Comparison of ENCODE assay signal across 7 mouse cellular contexts in the genomic region with DNA sequence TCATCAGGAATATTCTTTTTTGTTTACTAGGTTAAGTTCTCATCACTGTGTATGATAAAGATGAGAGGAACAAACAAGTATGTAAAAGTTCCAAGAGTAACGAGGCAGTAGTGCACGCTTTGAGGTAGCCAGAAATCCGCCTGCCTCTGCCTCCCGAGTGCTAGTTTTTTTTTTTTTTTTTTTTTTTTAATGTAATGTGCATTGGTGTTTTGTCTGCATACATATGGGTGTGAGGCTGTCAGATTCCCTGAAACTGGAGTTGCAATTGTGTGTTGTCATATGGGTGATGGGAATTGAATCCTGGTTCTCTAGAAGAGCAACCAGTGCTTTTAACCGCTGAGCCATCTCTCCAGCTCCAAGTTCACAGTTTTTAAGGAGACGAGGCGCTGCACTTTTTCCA. TPM values are rescaled to one million over a fixed set of nuclear protein-coding genes. Genes with fewer than 3 reads are reported as not detected.
A peak's percentile ranks its signal among the peaks of the same experiment; 100 is the strongest.
DNase-seq lines count a peak whose midpoint lies in the region; ATAC-seq and TF ChIP-seq lines count a peak whose summit lies in the region.

No protein-coding gene starts in this region.

- peaks cover 18% of the 10 kb centered on the region for H3K36me3 ChIP-seq in megakaryocyte, embryonic 14.5 days (replicated peaks; ENCODE audit: low read length)
- H3K36me3 ChIP-seq in forebrain, embryonic 12.5 days (replicated peaks) = peaks cover 3% of the 10 kb centered on the region; the same call in 1 of the 2 replicates
- no peaks in the 10 kb centered on the region; the same call in 1 of the 2 replicates for H3K36me3 ChIP-seq in limb, embryonic 14.5 days (ENCODE audit: control insufficient read depth, insufficient read depth, low read length)
- no peaks in the 10 kb centered on the region for H3K36me3 ChIP-seq in stomach, embryonic 15.5 days

- peak overlapping the region; percentile 73 for H3K27ac ChIP-seq in forebrain, embryonic 12.5 days
- H3K27ac ChIP-seq in limb, embryonic 14.5 days (replicated peaks; ENCODE audit: low read depth, low read length) = peak overlapping the region; percentile 86
- H3K27ac ChIP-seq in stomach, embryonic 15.5 days = peak overlapping the region; percentile 68; the same call in 1 of the 2 replicates

- TF ChIP-seq POLR2A in limb, embryonic 14.5 days (IDR thresholded peaks at IDR 0.05; ENCODE audit: borderline replicate concordance, extremely low read depth, insufficient read depth, insufficient read length) = no peak

- 62% methylated on average over 7 of the region's 7 CpGs for WGBS in forebrain, embryonic 12.5 days
- 63% methylated on average over 7 of the region's 7 CpGs for WGBS in limb, embryonic 14.5 days
- WGBS in stomach, embryonic 15.5 days = 65% methylated on average over 7 of the region's 7 CpGs

- peak overlapping the region; percentile 98 for H3K4me3 ChIP-seq in megakaryocyte, embryonic 14.5 days (replicated peaks)
- peak overlapping the region; percentile 67 for H3K4me3 ChIP-seq in forebrain, embryonic 12.5 days (replicated peaks)
- H3K4me3 ChIP-seq in limb, embryonic 14.5 days (replicated peaks; ENCODE audit: low read length) = peak overlapping the region; percentile 83
- peak overlapping the region; percentile 70 for H3K4me3 ChIP-seq in stomach, embryonic 15.5 days (replicated peaks)

- no peaks in the 10 kb centered on the region for H3K9me3 ChIP-seq in megakaryocyte, embryonic 14.5 days
- no peaks in the 10 kb centered on the region for H3K9me3 ChIP-seq in forebrain, embryonic 12.5 days
- H3K9me3 ChIP-seq in limb, embryonic 14.5 days (ENCODE audit: control insufficient read depth, low read length) = no peaks in the 10 kb centered on the region
- no peaks in the 10 kb centered on the region for H3K9me3 ChIP-seq in stomach, embryonic 15.5 days

- H3K4me2 ChIP-seq in forebrain, embryonic 12.5 days = peak overlapping the region; percentile 83
- peak overlapping the region; percentile 72 for H3K4me2 ChIP-seq in limb, embryonic 14.5 days (replicated peaks; ENCODE audit: low read depth, low read length, severe bottlenecking)
- H3K4me2 ChIP-seq in stomach, embryonic 15.5 days = peak overlapping the region; percentile 89

- peaks cover 11% of the 10 kb centered on the region for H3K4me1 ChIP-seq in megakaryocyte, embryonic 14.5 days
- peaks cover 18% of the 10 kb centered on the region for H3K4me1 ChIP-seq in forebrain, embryonic 12.5 days
- H3K4me1 ChIP-seq in limb, embryonic 14.5 days (ENCODE audit: control insufficient read depth, insufficient read depth, low read length) = peaks cover 14% of the 10 kb centered on the region
- H3K4me1 ChIP-seq in stomach, embryonic 15.5 days = no peaks in the 10 kb centered on the region

- peaks cover 10% of the 10 kb centered on the region for H3K27me3 ChIP-seq in megakaryocyte, embryonic 14.5 days (replicated peaks)
- no peaks in the 10 kb centered on the region for H3K27me3 ChIP-seq in forebrain, embryonic 12.5 days
- no peaks in the 10 kb centered on the region for H3K27me3 ChIP-seq in limb, embryonic 14.5 days (ENCODE audit: control insufficient read depth, insufficient read depth, low read length)
- no peaks in the 10 kb centered on the region for H3K27me3 ChIP-seq in stomach, embryonic 15.5 days (replicated peaks)

- H3K9ac ChIP-seq in forebrain, embryonic 12.5 days = peak overlapping the region; percentile 88
- peak overlapping the region; percentile 92 for H3K9ac ChIP-seq in limb, embryonic 14.5 days (ENCODE audit: low read depth, low read length, severe bottlenecking)
- H3K9ac ChIP-seq in stomach, embryonic 15.5 days = peak overlapping the region; percentile 76

- DNase-seq in limb, embryonic 14.5 days (ENCODE audit: low spot score) = no peak
- no peak for DNase-seq in thymus, postnatal 36 days
- DNase-seq in gastrocnemius, adult 8-10 months (ENCODE audit: low spot score in 2 of 2) = no peak

- no peak for ATAC-seq in megakaryocyte, adult 5-6 weeks (ENCODE audit: poor library complexity, severe bottlenecking)
- ATAC-seq in forebrain, embryonic 12.5 days (ENCODE audit: low FRiP score) = peak; percentile 18; the same call in 1 of the 2 replicates
- ATAC-seq in limb, embryonic 14.5 days (ENCODE audit: low FRiP score, low read depth) = no peak
- no peak for ATAC-seq in stomach, embryonic 15.5 days (ENCODE audit: insufficient read depth, low FRiP score, low read depth)

RNA-seq across cellular contexts. Expression of a gene that starts 0.6 kb away (rescaled TPM):
- polyA plus RNA-seq in megakaryocyte, embryonic 14.5 days (2012; ENCODE audit: insufficient read depth, low replicate concordance) = 6.7 TPM in 2 replicates
- 0.89 TPM in 2 replicates for total RNA-seq in megakaryocyte, adult 5-6 weeks (2015)
- 0.29 and 7.4 TPM in 2 replicates for total RNA-seq in megakaryocyte, adult 5-6 weeks (2017)
- 22.5 and 23.1 TPM in 2 replicates for polyA plus RNA-seq in forebrain, embryonic 12.5 days (2016; fragmentation: Nextera tagmentation; extraction: Ambion mirVana)
- 16.3 and 19.7 TPM in 2 replicates for polyA plus RNA-seq in limb, embryonic 14.5 days (2012; rRNA removed)
- polyA plus RNA-seq in limb, embryonic 14.5 days (2014; fragmentation: Nextera tagmentation; extraction: Ambion mirVana) = 19.9 and 25.9 TPM in 2 replicates
- 10.2 and 10.9 TPM in 2 replicates for polyA plus RNA-seq in stomach, embryonic 15.5 days (2015; fragmentation: Nextera tagmentation; extraction: Ambion mirVana)
- 10 to 100 TPM; 14.9 to 18.9 (median 15.9) TPM for total RNA-seq in gastrocnemius, adult 8-10 months (2022)

RNA-seq across cellular contexts. Expression of a gene that starts 39.3 kb away (rescaled TPM):
- 1.2 and 1.3 TPM in 2 replicates for polyA plus RNA-seq in megakaryocyte, embryonic 14.5 days (2012; ENCODE audit: insufficient read depth, low replicate concordance)
- 22.7 and 24.7 TPM in 2 replicates for total RNA-seq in megakaryocyte, adult 5-6 weeks (2015)
- total RNA-seq in megakaryocyte, adult 5-6 weeks (2017) = 22.1 and 24.0 TPM in 2 replicates
- polyA plus RNA-seq in forebrain, embryonic 12.5 days (2016; fragmentation: Nextera tagmentation; extraction: Ambion mirVana) = 29.2 and 34.5 TPM in 2 replicates
- 15.2 and 18.1 TPM in 2 replicates for polyA plus RNA-seq in limb, embryonic 14.5 days (2012; rRNA removed)
- 15.5 and 16.2 TPM in 2 replicates for polyA plus RNA-seq in limb, embryonic 14.5 days (2014; fragmentation: Nextera tagmentation; extraction: Ambion mirVana)
- 31.7 and 33.8 TPM in 2 replicates for polyA plus RNA-seq in stomach, embryonic 15.5 days (2015; fragmentation: Nextera tagmentation; extraction: Ambion mirVana)
- 1 to 10 TPM in 1 of 4 experiments, under 1 TPM in 3; 0.46 to 1.1 (median 0.68) TPM for total RNA-seq in gastrocnemius, adult 8-10 months (2022)

RNA-seq across cellular contexts. Expression of a gene that starts 39.5 kb away (rescaled TPM):
- 36.6 and 64.3 TPM in 2 replicates for polyA plus RNA-seq in megakaryocyte, embryonic 14.5 days (2012; ENCODE audit: insufficient read depth, low replicate concordance)
- 26.9 and 29.5 TPM in 2 replicates for total RNA-seq in megakaryocyte, adult 5-6 weeks (2015)
- total RNA-seq in megakaryocyte, adult 5-6 weeks (2017) = 20.3 and 33.5 TPM in 2 replicates
- 19.4 and 20.6 TPM in 2 replicates for polyA plus RNA-seq in forebrain, embryonic 12.5 days (2016; fragmentation: Nextera tagmentation; extraction: Ambion mirVana)
- polyA plus RNA-seq in limb, embryonic 14.5 days (2012; rRNA removed) = 19.2 and 19.3 TPM in 2 replicates
- polyA plus RNA-seq in limb, embryonic 14.5 days (2014; fragmentation: Nextera tagmentation; extraction: Ambion mirVana) = 19.4 and 23.9 TPM in 2 replicates
- polyA plus RNA-seq in stomach, embryonic 15.5 days (2015; fragmentation: Nextera tagmentation; extraction: Ambion mirVana) = 28.2 and 30.0 TPM in 2 replicates
- 10 to 100 TPM; 12.9 to 18.1 (median 16.1) TPM for total RNA-seq in gastrocnemius, adult 8-10 months (2022)
